Mouse (Mus musculus) CH12.LX (cell line): ENCODE measurements at regions not wholly inside any gene's neighbourhood (a gene's known extent, or its start where the extent isn't known, plus 50 kb on each side); places are given as distances from the start of the nearest gene placed in this dataset.

Source experiments
- DNase-seq: peaks from one replicate; pipeline ENCODE4 v3.0.0-alpha.2; 2013; ENCODE audit errors: extremely low read depth
- H3K27ac ChIP-seq: 2 replicates; pipeline ENCODE4 v1.5.1; 2012; ENCODE audit warnings: low read depth, mild to moderate bottlenecking, control low read depth, moderate library complexity; ENCODE audit not compliant: insufficient read depth
- H3K27me3 ChIP-seq: replicated peaks from 2 replicates; pipeline ENCODE3; 2012; ENCODE audit warnings: inconsistent platforms
- H3K36me3 ChIP-seq, 2 experiments: replicated peaks in 1 of 2; 2 replicates each; pipeline versions ENCODE3 to v1.6.1; 2012; ENCODE audit warnings: inconsistent platforms in 1 of 2, low read length in 1 of 2, mild to moderate bottlenecking in 1 of 2, mixed read lengths in 1 of 2, moderate library complexity in 1 of 2; ENCODE audit not compliant: control insufficient read depth in 1 of 2, insufficient read depth in 1 of 2
- H3K4me1 ChIP-seq, 2 experiments: 2 replicates each; pipeline ENCODE4 v1.6.1; 2012; ENCODE audit warnings: inconsistent platforms in 1 of 2, moderate library complexity in 1 of 2; ENCODE audit not compliant: insufficient read depth in 2 of 2, control insufficient read depth in 1 of 2
- H3K4me2 ChIP-seq: 2 replicates; pipeline ENCODE4 v1.6.1; 2012; ENCODE audit warnings: low read depth, mild to moderate bottlenecking, control low read depth; ENCODE audit not compliant: poor library complexity, insufficient read depth, severe bottlenecking
- H3K4me3 ChIP-seq, 3 experiments: fragments of 150-350 bp in 1 of 3; sonication (generic) in 1 of 3; replicated peaks in 1 of 3; 2 replicates each; pipeline versions ENCODE3 to v1.5.1; 2011 to 2012; ENCODE audit warnings: low read depth in 2 of 3, low read length in 2 of 3, mild to moderate bottlenecking in 2 of 3, moderate library complexity in 2 of 3, control low read depth in 1 of 3, improper control_type of control experiment in 1 of 3, inconsistent platforms in 1 of 3, mixed read lengths in 1 of 3; ENCODE audit not compliant: poor library complexity in 1 of 3
- H3K79me2 ChIP-seq: replicated peaks from 2 replicates; pipeline ENCODE4 v1.6.1; 2012; ENCODE audit warnings: mild to moderate bottlenecking, moderate library complexity; ENCODE audit not compliant: control insufficient read depth, poor library complexity, insufficient read depth, severe bottlenecking; ENCODE audit errors: extremely low read depth
- H3K9ac ChIP-seq: 2 replicates; pipeline ENCODE4 v1.6.1; 2012; ENCODE audit warnings: low read depth, mild to moderate bottlenecking, control low read depth, moderate library complexity; ENCODE audit not compliant: insufficient read depth
- H3K9me3 ChIP-seq: replicated peaks from 2 replicates; pipeline ENCODE3; 2012; ENCODE audit warnings: low read length, inconsistent platforms, mixed read lengths
- BHLHE40 ChIP-seq: IDR thresholded peaks from 2 replicates; pipeline ENCODE4 v1.6.1; 2011; ENCODE audit warnings: mild to moderate bottlenecking, low read depth, low read length, improper control_type of control experiment
- CHD1 ChIP-seq: IDR thresholded peaks from 2 replicates; pipeline ENCODE4 v1.6.1; 2012; ENCODE audit warnings: low read depth, low read length, improper control_type of control experiment, inconsistent platforms
- CHD2 ChIP-seq: IDR thresholded peaks from 2 replicates; pipeline ENCODE4 v1.6.1; 2011; ENCODE audit warnings: low read length, improper control_type of control experiment
- CTCF ChIP-seq, 2 experiments: IDR thresholded peaks in 1 of 2; conservative IDR thresholded peaks in 1 of 2; 2 replicates each; pipeline ENCODE4 v1.5.1; 2011 to 2012; ENCODE audit warnings: low read depth in 2 of 2, low read length in 2 of 2, improper control_type of control experiment in 1 of 2, inconsistent platforms in 1 of 2, mild to moderate bottlenecking in 1 of 2, moderate library complexity in 1 of 2
- E2F4 ChIP-seq: IDR thresholded peaks from 2 replicates; pipeline ENCODE4 v1.6.1; 2011; ENCODE audit warnings: low read depth, low read length, improper control_type of control experiment; ENCODE audit not compliant: insufficient replicate concordance
- EP300 ChIP-seq: IDR thresholded peaks from 2 replicates; pipeline ENCODE4 v1.6.1; 2011; ENCODE audit warnings: low read length, improper control_type of control experiment
- GABPA ChIP-seq: IDR thresholded peaks from 2 replicates; pipeline ENCODE4 v1.6.1; 2012; ENCODE audit warnings: low read depth, low read length, improper control_type of control experiment, inconsistent platforms; ENCODE audit not compliant: insufficient replicate concordance
- HCFC1 ChIP-seq: IDR thresholded peaks from 2 replicates; pipeline ENCODE4 v1.6.1; 2012; ENCODE audit warnings: low read depth, mild to moderate bottlenecking, inconsistent platforms, low read length, improper control_type of control experiment
- KAT2A ChIP-seq: IDR thresholded peaks from 2 replicates; pipeline ENCODE4 v1.6.1; 2012; ENCODE audit warnings: low read length, improper control_type of control experiment, inconsistent platforms; ENCODE audit not compliant: insufficient replicate concordance
- MAX ChIP-seq: IDR thresholded peaks from 2 replicates; pipeline ENCODE4 v1.6.1; 2011; ENCODE audit warnings: low read length, improper control_type of control experiment
- MAZ ChIP-seq: IDR thresholded peaks from 2 replicates; pipeline ENCODE4 v1.6.1; 2012; ENCODE audit warnings: low read depth, mild to moderate bottlenecking, inconsistent platforms, low read length, improper control_type of control experiment, moderate library complexity
- MEF2A ChIP-seq: IDR thresholded peaks from 2 replicates; pipeline ENCODE4 v1.6.1; 2014; ENCODE audit warnings: low read depth, mild to moderate bottlenecking, inconsistent platforms, low read length, improper control_type of control experiment, borderline replicate concordance
- MXI1 ChIP-seq: IDR thresholded peaks from 2 replicates; pipeline ENCODE4 v1.6.1; 2011; ENCODE audit warnings: mild to moderate bottlenecking, low read depth, low read length, improper control_type of control experiment
- POLR2AphosphoS2 ChIP-seq: IDR thresholded peaks from 2 replicates; pipeline ENCODE4 v1.6.1; 2011; ENCODE audit warnings: low read depth, low read length, improper control_type of control experiment
- RAD21 ChIP-seq: IDR thresholded peaks from 2 replicates; pipeline ENCODE4 v1.6.1; 2011; ENCODE audit warnings: low read depth, mild to moderate bottlenecking, low read length, improper control_type of control experiment, moderate library complexity
- SIN3A ChIP-seq: IDR thresholded peaks from 2 replicates; pipeline ENCODE4 v1.6.1; 2012; ENCODE audit warnings: low read length, improper control_type of control experiment, inconsistent platforms
- SMC3 ChIP-seq: IDR thresholded peaks from 2 replicates; pipeline ENCODE4 v1.6.1; 2011; ENCODE audit warnings: low read depth, low read length, improper control_type of control experiment
- TBP ChIP-seq: conservative IDR thresholded peaks from 2 replicates; pipeline ENCODE4 v1.6.1; 2011; ENCODE audit warnings: low read depth, low read length, improper control_type of control experiment
- ZC3H11A ChIP-seq: IDR thresholded peaks from 2 replicates; pipeline ENCODE4 v1.6.1; 2012; ENCODE audit warnings: low read depth, mild to moderate bottlenecking, inconsistent platforms, low read length, improper control_type of control experiment
- ZKSCAN1 ChIP-seq: IDR thresholded peaks from 2 replicates; pipeline ENCODE4 v1.6.1; 2012; ENCODE audit warnings: low read depth, inconsistent platforms, low read length, improper control_type of control experiment, borderline replicate concordance
- ZMIZ1 ChIP-seq: IDR thresholded peaks from 2 replicates; pipeline ENCODE4 v1.6.1; 2012; ENCODE audit warnings: low read depth, mild to moderate bottlenecking, inconsistent platforms, low read length, improper control_type of control experiment
- dilution Hi-C: fragments of 300-500 bp; cut with MboI; formaldehyde crosslinking; loops from 2 replicates; pipeline ENCODE4 v1.14.3; 2020; ENCODE audit warnings: low sequenced_read_pairs; ENCODE audit not compliant: extremely low pct_unique_long_range_greater_than_20kb, extremely low pct_ligation_motif_present
- in situ Hi-C: fragments of 300-500 bp; cut with MboI; formaldehyde crosslinking; loops from 3 replicates; pipeline ENCODE4 v1.14.3; 2019; ENCODE audit warnings: low sequenced_read_pairs, low pct_ligation_motif_present, low pct_unique_long_range_greater_than_20kb, mixed read lengths

DNA sequence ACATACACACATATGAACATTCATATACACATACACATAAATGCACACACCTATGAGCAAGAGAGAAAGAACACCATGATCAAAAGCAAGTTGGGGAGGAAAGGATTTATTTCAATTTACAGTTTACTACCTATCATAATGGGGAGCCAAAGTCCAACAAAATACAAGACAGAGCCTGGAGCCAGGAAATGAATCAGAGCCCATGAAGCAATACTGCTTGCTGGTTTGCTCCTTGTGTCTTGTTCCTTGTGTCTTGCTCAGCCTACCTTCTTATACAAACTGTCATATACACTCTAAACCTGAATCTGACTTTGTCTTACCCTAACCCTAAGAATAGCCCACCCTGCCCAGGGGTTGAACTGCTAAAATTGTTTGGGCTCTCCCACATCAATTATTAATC, 497.1 kb upstream of the Kif18a start:
- in situ Hi-C loops (no loop called here), dilution Hi-C loops (no loop called here)
- H3K27ac ChIP-seq = no peak overlapping the region
- no peak overlapping the region for H3K4me3 ChIP-seq
- no peaks in the 10 kb centered on the region for H3K27me3 ChIP-seq
- no peaks in the 10 kb centered on the region for H3K36me3 ChIP-seq
- no peak overlapping the region for H3K9ac ChIP-seq
- no peak overlapping the region for H3K4me2 ChIP-seq
- no peaks in the 10 kb centered on the region for H3K9me3 ChIP-seq
- TF ChIP-seq ZKSCAN1 (no peak), RAD21 (no peak), BHLHE40 (no peak)
- H3K79me2 ChIP-seq = no peaks in the 10 kb centered on the region
- DNase-seq = no peak
- no peaks in the 10 kb centered on the region for H3K4me1 ChIP-seq

- H3K79me2 ChIP-seq = no peaks in the 10 kb centered on the region
Observed at GRCm38 (mm10) chr2:108785161-108785957, 495.2 kb upstream of the Kif18a start.

GRCm38 (mm10) chr2:108789166-108789565, 491.4 kb upstream of the Kif18a start:
- Histone ChIP-seq H3K36me3 (no peaks in the 10 kb centered on the region), H3K4me3 (no peak overlapping the region), H3K9ac (no peak overlapping the region), H3K9me3 (no peaks in the 10 kb centered on the region), H3K79me2 (no peaks in the 10 kb centered on the region), H3K27ac (no peak overlapping the region), H3K27me3 (no peaks in the 10 kb centered on the region), H3K4me1 (no peaks in the 10 kb centered on the region), H3K4me2 (no peak overlapping the region)
- DNase-seq = no peak
- in situ Hi-C loops (no loop called here), dilution Hi-C loops (no loop called here)
- no peak for TF ChIP-seq MEF2A
- no peak for TF ChIP-seq RAD21
- no peak for TF ChIP-seq ZMIZ1
- TF ChIP-seq SMC3 = no peak
- no peak for TF ChIP-seq TBP
- TF ChIP-seq CTCF (conservative IDR thresholded peaks at IDR 0.05 in 1 of 2, IDR thresholded peaks at IDR 0.05 in 1 of 2; ENCODE audit: low read depth in 2 of 2, low read length in 2 of 2) = no peak
- TF ChIP-seq ZC3H11A = no peak
- no peak for TF ChIP-seq BHLHE40
- no peak for TF ChIP-seq POLR2AphosphoS2
- no peak for TF ChIP-seq GABPA
- no peak for TF ChIP-seq MAZ
- no peak for TF ChIP-seq MXI1
- no peak for TF ChIP-seq E2F4
- no peak for TF ChIP-seq SIN3A
- TF ChIP-seq EP300 = no peak

More at GRCm38 (mm10) chr2:108785161-108785957, 495.2 kb upstream of the Kif18a start:
- dilution Hi-C loops (no loop called here), in situ Hi-C loops (no loop called here)
- no peak overlapping the region for H3K4me3 ChIP-seq
- TF ChIP-seq ZC3H11A = no peak
- no peak for TF ChIP-seq KAT2A
- no peak for TF ChIP-seq EP300
- TF ChIP-seq CTCF (conservative IDR thresholded peaks at IDR 0.05 in 1 of 2, IDR thresholded peaks at IDR 0.05 in 1 of 2; ENCODE audit: low read depth in 2 of 2, low read length in 2 of 2) = no peak
- TF ChIP-seq HCFC1 = no peak
- TF ChIP-seq E2F4 = no peak
- no peak for TF ChIP-seq CHD2
- TF ChIP-seq MAX = no peak
- TF ChIP-seq ZMIZ1 = no peak
- TF ChIP-seq CHD1 = no peak
- no peaks in the 10 kb centered on the region for H3K9me3 ChIP-seq
- no peak overlapping the region for H3K9ac ChIP-seq
- H3K4me1 ChIP-seq = no peaks in the 10 kb centered on the region
- H3K27me3 ChIP-seq = no peaks in the 10 kb centered on the region
- no peak for DNase-seq
- H3K36me3 ChIP-seq = no peaks in the 10 kb centered on the region
- no peak overlapping the region for H3K27ac ChIP-seq
- no peak overlapping the region for H3K4me2 ChIP-seq
